Mouse (Mus musculus) heart, postnatal 0 days (tissue): Measurements from ENCODE around the gene Eif2d. TPM values are rescaled to one million over a fixed set of nuclear protein-coding genes. Genes with fewer than 3 reads are reported as not detected.

Experiments
- ATAC-seq: fragments of 200-750 bp; cut with Nextera tagmentation; 2 replicates; pipeline ENCODE4 v1.8.0; 2017; ENCODE audit warnings: low read depth, moderate number of reproducible peaks, moderate library complexity; ENCODE audit not compliant: insufficient read depth
- DNase-seq: peaks from one replicate; pipeline ENCODE4 v3.0.0-alpha.2; 2016; ENCODE audit warnings: low spot score
- H3K27ac ChIP-seq: fragments of 300-500 bp; sonication (generic); 2 replicates; pipeline ENCODE4 v1.5.1; 2014; ENCODE audit warnings: low read depth, mild to moderate bottlenecking
- H3K27me3 ChIP-seq: fragments of 300-500 bp; sonication (generic); 2 replicates; pipeline ENCODE4 v1.6.1; 2014; ENCODE audit warnings: low read length, mixed read lengths; ENCODE audit not compliant: control insufficient read depth, insufficient read depth
- H3K36me3 ChIP-seq: fragments of 300-500 bp; sonication (generic); replicated peaks from 2 replicates; pipeline ENCODE4 v1.6.1; 2014; ENCODE audit warnings: low read length, mixed read lengths; ENCODE audit not compliant: control insufficient read depth, insufficient read depth
- H3K4me1 ChIP-seq: fragments of 300-500 bp; sonication (generic); 2 replicates; pipeline ENCODE4 v1.6.1; 2014; ENCODE audit warnings: antibody characterized with exemption; ENCODE audit not compliant: control insufficient read depth, insufficient read depth
- H3K4me2 ChIP-seq: fragments of 300-500 bp; sonication (generic); 2 replicates; pipeline ENCODE4 v1.6.1; 2014; ENCODE audit warnings: low read depth, mild to moderate bottlenecking, low read length, moderate library complexity
- H3K4me3 ChIP-seq: fragments of 300-500 bp; sonication (generic); 2 replicates; pipeline ENCODE4 v1.5.1; 2014; ENCODE audit warnings: low read depth, low read length
- H3K9ac ChIP-seq: fragments of 300-500 bp; sonication (generic); replicated peaks from 2 replicates; pipeline ENCODE4 v1.6.1; 2014; ENCODE audit warnings: low read depth, low read length, mixed read lengths
- H3K9me3 ChIP-seq: fragments of 300-500 bp; sonication (generic); replicated peaks from 2 replicates; pipeline ENCODE4 v1.6.1; 2016; ENCODE audit warnings: low read length; ENCODE audit not compliant: control insufficient read depth
- CTCF ChIP-seq: IDR thresholded peaks from 2 replicates; pipeline ENCODE4 v1.5.1; 2016; ENCODE audit warnings: antibody characterized with exemption, control low read depth, low read depth
- EP300 ChIP-seq: IDR thresholded peaks from 2 replicates; pipeline ENCODE4 v1.6.1; 2016; ENCODE audit warnings: antibody characterized with exemption, low read depth
- WGBS: fragments of 180-500 bp; shearing (Covaris S2); extraction: QIAGEN DNeasy Blood & Tissue Kit; methylation state at CpG from one replicate; pipeline ENCODE4 v1.1.7; 2014; 5-methylcytosine and 5-hydroxymethylcytosine counted together
- polyA plus RNA-seq: library from polyadenylated mRNA; unstranded; fragments of >200 nt; fragmentation: Nextera tagmentation; extraction: Ambion mirVana; gene quantifications from 2 replicates; pipeline ENCODE4 v1.2.1, GENCODE M21; 2015
- total RNA-seq: library from RNA; depleted of rRNA; stranded (reverse); fragments of >200 nt; gene quantifications from 2 replicates; pipeline ENCODE4 v1.2.3, GENCODE M21; 2014; ENCODE audit warnings: low replicate concordance

Eif2d gene
- total and polyA plus RNA-seq, 2 experiments from 2014 or later = 16.6 to 39.6 TPM

GRCm38 (mm10) chr1:131183201-131183600, 30.2 kb downstream of the Eif2d start:
- no peak for TF ChIP-seq EP300
- TF ChIP-seq CTCF = no peak
- H3K27ac ChIP-seq = no peak overlapping the region
- 73% methylated on average over 7 of the region's 7 CpGs for WGBS
- H3K4me3 ChIP-seq = no peak overlapping the region
- no peak overlapping the region for H3K4me2 ChIP-seq
- H3K9me3 ChIP-seq = no peaks in the 10 kb centered on the region
- no peak overlapping the region for H3K9ac ChIP-seq
- H3K4me1 ChIP-seq = peaks cover 21% of the 10 kb centered on the region
- DNase-seq (no peak), ATAC-seq (no peak)
- H3K36me3 ChIP-seq = peaks cover 18% of the 10 kb centered on the region
- no peaks in the 10 kb centered on the region for H3K27me3 ChIP-seq

DNA sequence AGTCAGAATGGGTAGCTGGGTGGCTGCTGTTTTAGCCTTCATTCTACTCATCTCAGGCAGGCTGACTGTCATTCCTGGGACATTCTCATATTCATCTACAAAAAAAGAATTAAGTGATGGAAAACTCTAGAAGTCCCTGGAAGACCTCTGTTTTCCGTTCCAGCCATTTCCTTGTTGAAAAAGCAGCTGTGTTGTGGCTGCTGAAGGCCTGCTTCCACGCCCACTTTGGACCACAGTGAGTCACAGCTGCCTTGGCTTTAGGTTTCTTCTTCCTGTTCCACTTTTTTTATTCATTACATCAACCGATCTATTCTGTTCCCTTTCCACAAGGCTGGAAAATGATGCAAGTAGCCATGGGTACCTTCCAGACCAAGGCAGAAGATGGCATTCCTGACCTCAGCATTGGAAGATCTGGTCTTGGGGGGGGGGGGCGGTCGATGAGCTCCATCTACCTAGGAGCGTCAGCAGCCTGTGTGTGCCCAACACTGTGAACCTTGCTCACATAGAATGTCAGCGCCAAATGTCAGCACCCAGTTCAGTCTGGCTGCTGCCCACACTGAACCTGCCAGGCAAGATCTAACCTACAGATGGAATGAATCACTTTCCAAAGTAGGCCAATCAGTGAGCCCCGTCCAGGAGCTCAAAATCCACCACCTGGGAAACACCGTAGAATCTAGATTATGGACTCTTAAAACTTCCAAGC, 31.4 kb downstream of the Eif2d start:
- 46% methylated on average over 9 of the region's 9 CpGs for WGBS
- Histone ChIP-seq H3K27me3 (no peaks in the 10 kb centered on the region), H3K4me1 (peaks cover 21% of the 10 kb centered on the region), H3K9ac (no peak overlapping the region), H3K27ac (peak overlapping the region; percentile 14; the same call in 1 of the 2 replicates), H3K4me2 (no peak overlapping the region), H3K36me3 (peaks cover 13% of the 10 kb centered on the region; the same call in 1 of the 2 replicates), H3K4me3 (no peak overlapping the region), H3K9me3 (no peaks in the 10 kb centered on the region)
- peak; percentile 38 for DNase-seq
- ATAC-seq = peak; percentile 37
- TF ChIP-seq EP300 = no peak
- no peak for TF ChIP-seq CTCF

GRCm38 (mm10) chr1:131184956-131185660, 32.1 kb downstream of the Eif2d start:
- H3K4me3 ChIP-seq = no peak overlapping the region
- H3K9me3 ChIP-seq = no peaks in the 10 kb centered on the region
- ATAC-seq = no peak
- peaks cover 6% of the 10 kb centered on the region; the same call in 1 of the 2 replicates for H3K36me3 ChIP-seq
- H3K27me3 ChIP-seq = no peaks in the 10 kb centered on the region
- H3K27ac ChIP-seq = no peak overlapping the region; the same call in 1 of the 2 replicates
- TF ChIP-seq CTCF (no peak), EP300 (no peak)
- peaks cover 21% of the 10 kb centered on the region for H3K4me1 ChIP-seq
- no peak for DNase-seq
- H3K9ac ChIP-seq = no peak overlapping the region
- WGBS = 33% methylated on average over 8 of the region's 8 CpGs
- H3K4me2 ChIP-seq = no peak overlapping the region

GRCm38 (mm10) chr1:131185821-131186506, 33.0 kb downstream of the Eif2d start:
- H3K4me3 ChIP-seq = no peak overlapping the region
- DNase-seq (no peak), ATAC-seq (no peak)
- no peak overlapping the region for H3K9ac ChIP-seq
- H3K4me1 ChIP-seq = peaks cover 21% of the 10 kb centered on the region
- no peaks in the 10 kb centered on the region for H3K36me3 ChIP-seq
- TF ChIP-seq EP300 = no peak
- no peak for TF ChIP-seq CTCF
- WGBS = 14% methylated on average over 13 of the region's 13 CpGs
- 0 out of 2 replicates have a peak overlapping the region, but pooled peaks have one; percentile 5 for H3K4me2 ChIP-seq
- no peak overlapping the region for H3K27ac ChIP-seq
- H3K27me3 ChIP-seq = no peaks in the 10 kb centered on the region
- no peaks in the 10 kb centered on the region for H3K9me3 ChIP-seq

DNA sequence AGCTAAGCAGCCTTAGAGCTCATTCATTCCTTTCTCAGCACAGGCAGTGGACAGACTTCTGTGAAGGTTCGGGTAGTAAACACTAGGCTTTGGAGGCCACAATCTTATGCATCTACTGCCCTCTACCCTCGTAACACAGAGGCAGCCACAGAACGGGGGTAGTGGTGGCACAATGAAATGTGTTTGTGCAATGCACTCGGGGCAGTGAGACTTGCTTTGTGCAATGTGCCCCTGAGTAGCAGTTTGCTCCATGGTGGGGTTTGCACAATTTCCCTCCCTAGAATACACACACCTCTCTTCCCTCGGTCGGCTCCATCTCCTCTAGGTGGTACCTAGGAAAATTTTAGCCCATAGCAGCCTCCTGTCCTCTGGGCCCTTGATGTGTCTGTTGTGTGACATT, 34.0 kb downstream of the Eif2d start:
- H3K27ac ChIP-seq = no peak overlapping the region
- DNase-seq (no peak), ATAC-seq (no peak)
- no peaks in the 10 kb centered on the region for H3K9me3 ChIP-seq
- H3K27me3 ChIP-seq = no peaks in the 10 kb centered on the region
- no peaks in the 10 kb centered on the region for H3K36me3 ChIP-seq
- 72% methylated on average over 6 of the region's 6 CpGs for WGBS
- H3K9ac ChIP-seq = no peak overlapping the region
- H3K4me3 ChIP-seq = no peak overlapping the region
- peaks cover 21% of the 10 kb centered on the region for H3K4me1 ChIP-seq
- no peak overlapping the region for H3K4me2 ChIP-seq
- no peak for TF ChIP-seq CTCF
- TF ChIP-seq EP300 = no peak
